Mouse (Mus musculus) neural tube, embryonic 10.5 days (tissue): ENCODE results near the gene Alg12.
"Not testable (repeated sequence)": the region's sequence is repeated elsewhere in the genome, so short reads cannot be mapped to it uniquely, and the experiment has no call there.

Experiments
- DNase-seq: peaks from one replicate; pipeline ENCODE4 v3.0.0-alpha.2; 2017; ENCODE audit warnings: low spot score; ENCODE audit errors: extremely low spot score

Gene Alg12

GRCm38 (mm10) chr15:88792140-88792850 lies 26.8 kb downstream of the Alg12 start:
- no peak for DNase-seq

GRCm38 (mm10) chr15:88774630-88775029 lies 44.5 kb downstream of the Alg12 start:
- DNase-seq: not testable (repeated sequence)

DNA sequence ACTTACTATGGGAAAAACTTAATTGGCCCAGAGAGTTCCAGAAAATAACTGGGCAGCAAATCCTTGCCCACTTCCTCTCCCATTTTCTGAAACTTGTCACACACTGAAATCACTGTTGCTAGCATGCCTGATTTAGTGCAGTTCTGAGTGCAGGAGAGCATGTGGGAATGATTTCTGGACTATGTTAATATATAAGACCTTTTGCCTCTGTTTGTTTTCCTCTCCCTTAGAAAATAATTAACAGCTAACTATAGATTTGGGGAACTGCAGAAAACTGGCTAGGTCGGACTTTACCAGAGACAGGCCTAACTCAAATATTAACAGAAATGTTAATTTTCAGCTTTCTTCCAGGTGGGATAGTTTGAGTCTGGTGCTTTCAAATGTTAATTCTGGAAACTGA lies 50.6 kb downstream of the Alg12 start:
- no peak for DNase-seq

DNA sequence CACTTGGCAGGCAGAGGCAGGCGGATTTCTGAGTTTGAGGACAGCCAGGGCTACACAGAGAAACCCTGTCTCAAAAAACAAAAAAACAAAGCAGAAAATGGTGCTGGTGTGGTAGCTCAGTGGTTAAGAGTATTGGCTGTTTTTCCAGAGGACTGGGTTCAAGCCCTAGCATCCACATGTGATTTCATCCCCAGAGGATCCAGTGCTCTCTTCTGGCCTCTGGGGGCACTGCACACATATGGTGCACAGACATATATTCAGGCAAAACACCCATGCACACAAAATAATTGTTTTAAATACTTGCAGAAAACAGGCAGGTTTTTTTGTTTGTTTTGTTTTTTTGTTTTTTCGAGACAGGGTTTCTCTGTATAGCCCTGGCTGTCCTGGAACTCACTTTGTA lies 53.0 kb downstream of the Alg12 start:
- DNase-seq: not testable (repeated sequence)

DNA sequence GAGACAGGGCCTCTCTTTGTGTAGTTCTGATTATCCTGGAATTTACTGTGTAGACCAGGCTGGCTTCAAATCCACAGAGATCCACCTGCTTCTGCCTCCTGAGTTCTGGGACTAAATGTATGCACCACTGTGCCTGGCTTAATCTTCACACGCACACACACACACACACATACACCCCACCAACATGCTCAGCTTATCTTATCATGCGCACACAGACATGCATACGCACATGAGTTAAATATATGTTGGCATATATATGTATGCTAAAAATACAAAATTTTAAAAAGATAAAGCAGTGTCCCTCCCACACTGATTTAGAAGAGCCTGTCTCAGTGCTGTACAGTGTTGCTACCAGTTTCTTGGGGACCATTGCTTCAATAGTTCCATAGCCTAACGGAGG lies 57.6 kb downstream of the Alg12 start:
- no peak for DNase-seq

DNA sequence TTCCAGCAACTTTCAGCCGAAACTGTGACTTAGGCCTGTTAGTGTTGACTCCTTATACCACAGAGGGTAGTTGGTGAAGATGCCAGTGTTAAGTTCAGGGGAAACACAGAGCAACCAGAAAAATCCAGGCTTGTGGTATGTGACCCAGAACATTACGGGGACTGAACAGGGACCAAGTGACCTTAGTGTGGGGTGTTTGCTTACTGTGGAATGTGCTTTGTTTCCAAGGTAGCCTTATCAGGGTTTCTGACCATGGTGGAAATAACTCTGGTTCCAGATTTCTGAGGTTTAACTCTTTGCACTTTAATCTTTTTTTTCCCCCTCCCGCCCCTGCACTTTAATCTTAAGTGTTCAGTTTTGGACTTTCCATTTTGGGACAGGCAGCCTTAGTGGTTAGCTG lies 61.1 kb downstream of the Alg12 start:
- no peak for DNase-seq

DNA sequence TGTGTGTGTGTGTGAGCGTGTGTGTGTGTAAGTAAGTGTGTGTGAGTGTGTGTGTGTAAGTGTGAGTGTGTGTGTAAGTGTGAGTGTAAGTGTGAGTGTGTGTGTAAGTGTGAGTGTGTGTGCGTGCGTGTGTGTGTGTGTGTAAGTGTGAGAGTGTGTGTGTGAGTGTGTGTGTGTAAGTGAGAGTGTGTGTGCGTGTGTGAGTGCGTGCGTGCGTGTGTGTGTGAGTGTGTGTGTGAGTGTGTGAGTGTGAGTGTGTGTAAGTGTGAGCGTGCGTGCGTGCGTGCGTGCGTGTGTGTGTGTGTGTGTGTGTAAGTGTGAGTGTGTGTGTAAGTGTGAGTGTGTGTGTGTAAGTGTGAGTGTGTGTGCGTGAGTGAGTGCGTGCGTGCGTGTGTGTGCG lies 63.4 kb downstream of the Alg12 start:
- DNase-seq: no peak
